Mouse (Mus musculus): ENCODE results near the gene Ak1.

DNA sequence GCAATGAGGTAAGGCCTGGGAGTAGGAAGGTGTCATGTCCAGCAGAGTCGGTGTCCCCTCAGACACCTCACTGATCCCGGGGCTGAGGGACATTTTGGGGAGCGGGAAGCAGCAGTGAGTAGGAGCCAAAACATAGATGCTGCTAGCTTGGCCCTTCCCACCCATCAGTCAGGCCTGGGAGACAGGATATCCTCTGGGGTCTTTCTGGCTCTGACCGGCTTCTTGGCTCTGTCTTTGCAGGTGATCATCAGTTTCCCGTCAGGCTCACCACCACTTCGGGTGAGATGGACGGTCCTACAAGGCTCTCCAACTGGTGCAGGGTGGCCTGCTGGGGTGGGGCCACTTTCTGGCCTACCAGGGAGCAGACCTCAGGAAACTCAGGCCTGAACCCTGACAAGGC is 56.1 kb downstream of the Ak1 start:
- no peak for TF ChIP-seq CTCF (IDR thresholded peaks at IDR 0.05; ENCODE audit: borderline replicate concordance, control insufficient read depth, extremely low read depth, insufficient read depth, low read length, poor library complexity)
- no peak for TF ChIP-seq POLR2A (IDR thresholded peaks at IDR 0.05; ENCODE audit: control insufficient read depth, extremely low read depth, insufficient read depth, low read length, poor library complexity)
